Mouse (Mus musculus): ENCODE data around the gene Gm17606. TPM values are rescaled to one million over a fixed set of nuclear protein-coding genes. Genes with fewer than 3 reads are reported as not detected.
A peak's percentile ranks its signal among the peaks of the same experiment; 100 is the strongest.

The Gm17606 gene
- polyA plus RNA-seq, 1 experiment from 2014 or later, result not detected

- H3K4me3 ChIP-seq (ENCODE audit: low read length), result no peak overlapping the region
- 75% methylated on average over 4 of the region's 4 CpGs for WGBS
- no peaks in the 10 kb centered on the region for H3K9me3 ChIP-seq (ENCODE audit: control insufficient read depth, low read length)
- H3K36me3 ChIP-seq (ENCODE audit: control insufficient read depth, insufficient read depth, low read length), result peaks cover 30% of the 10 kb centered on the region
- H3K4me2 ChIP-seq (ENCODE audit: low read length), result no peak overlapping the region
- no peaks in the 10 kb centered on the region for H3K4me1 ChIP-seq (ENCODE audit: control insufficient read depth, insufficient read depth, low read depth, low read length)
- H3K27me3 ChIP-seq (replicated peaks; ENCODE audit: control insufficient read depth, insufficient read depth, low read length), result no peaks in the 10 kb centered on the region
- no peak overlapping the region for H3K27ac ChIP-seq (ENCODE audit: low read depth, low read length)
- ATAC-seq, result no peak; the same call in 1 of the 2 replicates
- H3K9ac ChIP-seq (ENCODE audit: low read depth, low read length), result no peak overlapping the region
Observed at GRCm38 (mm10) chr14:54669381-54669780, 28.6 kb downstream of the Gm17606 start.

DNA sequence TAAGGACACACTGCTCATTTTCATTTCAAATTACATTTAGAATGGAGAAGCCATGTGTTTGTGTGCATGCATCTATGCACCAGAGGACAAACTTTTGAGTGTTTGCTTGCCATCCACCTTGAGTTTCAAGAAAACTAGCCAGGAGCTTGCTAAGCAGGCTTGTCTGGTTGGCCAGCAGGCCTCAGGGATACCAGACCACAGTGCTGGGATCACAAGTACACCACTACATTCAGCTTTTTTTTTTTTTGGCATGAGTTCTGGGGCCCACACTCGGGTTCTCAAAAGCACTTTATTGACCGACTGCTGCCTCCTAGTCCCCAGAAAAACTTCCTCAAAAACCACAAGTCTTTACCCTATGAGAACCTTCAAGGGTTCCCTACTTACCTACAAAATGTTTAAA, 33.6 kb downstream of the Gm17606 start:
- H3K27ac ChIP-seq (ENCODE audit: low read depth, low read length), result no peak overlapping the region
- no peaks in the 10 kb centered on the region for H3K9me3 ChIP-seq (ENCODE audit: control insufficient read depth, low read length)
- no peak for ATAC-seq
- H3K4me1 ChIP-seq (ENCODE audit: control insufficient read depth, insufficient read depth, low read depth, low read length), result no peaks in the 10 kb centered on the region
- peaks cover 31% of the 10 kb centered on the region for H3K36me3 ChIP-seq (ENCODE audit: control insufficient read depth, insufficient read depth, low read length)
- no peak overlapping the region for H3K4me3 ChIP-seq (ENCODE audit: low read length)
- no peak overlapping the region for H3K9ac ChIP-seq (ENCODE audit: low read depth, low read length)
- WGBS, result 70% methylated on average over 2 of the region's 2 CpGs
- H3K27me3 ChIP-seq (replicated peaks; ENCODE audit: control insufficient read depth, insufficient read depth, low read length), result no peaks in the 10 kb centered on the region
- H3K4me2 ChIP-seq (ENCODE audit: low read length), result no peak overlapping the region

GRCm38 (mm10) chr14:54676290-54676689, 35.5 kb downstream of the Gm17606 start:
- H3K4me3 ChIP-seq (ENCODE audit: low read length), result no peak overlapping the region
- H3K9ac ChIP-seq (ENCODE audit: low read depth, low read length), result no peak overlapping the region
- H3K9me3 ChIP-seq (ENCODE audit: control insufficient read depth, low read length), result no peaks in the 10 kb centered on the region
- no peaks in the 10 kb centered on the region for H3K27me3 ChIP-seq (replicated peaks; ENCODE audit: control insufficient read depth, insufficient read depth, low read length)
- H3K27ac ChIP-seq (ENCODE audit: low read depth, low read length), result no peak overlapping the region
- peaks cover 31% of the 10 kb centered on the region for H3K36me3 ChIP-seq (ENCODE audit: control insufficient read depth, insufficient read depth, low read length)
- WGBS, result 90% methylated on average over 5 of the region's 5 CpGs
- no peak for ATAC-seq
- H3K4me1 ChIP-seq (ENCODE audit: control insufficient read depth, insufficient read depth, low read depth, low read length), result no peaks in the 10 kb centered on the region
- no peak overlapping the region for H3K4me2 ChIP-seq (ENCODE audit: low read length)

GRCm38 (mm10) chr14:54678657-54679304, 38.0 kb downstream of the Gm17606 start:
- Histone ChIP-seq H3K4me2 (ENCODE audit: low read length) (no peak overlapping the region), H3K4me1 (ENCODE audit: control insufficient read depth, insufficient read depth, low read depth, low read length) (peaks cover 5% of the 10 kb centered on the region; the same call in 1 of the 2 replicates), H3K36me3 (ENCODE audit: control insufficient read depth, insufficient read depth, low read length) (peaks cover 25% of the 10 kb centered on the region), H3K9me3 (ENCODE audit: control insufficient read depth, low read length) (no peaks in the 10 kb centered on the region), H3K4me3 (ENCODE audit: low read length) (no peak overlapping the region), H3K27ac (ENCODE audit: low read depth, low read length) (no peak overlapping the region), H3K27me3 (replicated peaks; ENCODE audit: control insufficient read depth, insufficient read depth, low read length) (no peaks in the 10 kb centered on the region), H3K9ac (ENCODE audit: low read depth, low read length) (no peak overlapping the region)
- 80% methylated on average over 16 of the region's 16 CpGs for WGBS
- no peak for ATAC-seq

GRCm38 (mm10) chr14:54682396-54682795, 41.6 kb downstream of the Gm17606 start:
- Histone ChIP-seq H3K9ac (ENCODE audit: low read depth, low read length) (no peak overlapping the region), H3K4me1 (ENCODE audit: control insufficient read depth, insufficient read depth, low read depth, low read length) (peaks cover 14% of the 10 kb centered on the region), H3K27ac (ENCODE audit: low read depth, low read length) (no peak overlapping the region), H3K4me2 (ENCODE audit: low read length) (no peak overlapping the region), H3K27me3 (replicated peaks; ENCODE audit: control insufficient read depth, insufficient read depth, low read length) (no peaks in the 10 kb centered on the region), H3K36me3 (ENCODE audit: control insufficient read depth, insufficient read depth, low read length) (peaks cover 13% of the 10 kb centered on the region), H3K9me3 (ENCODE audit: control insufficient read depth, low read length) (no peaks in the 10 kb centered on the region), H3K4me3 (ENCODE audit: low read length) (no peak overlapping the region)
- ATAC-seq, result no peak
- WGBS, result 96% methylated on average over 3 of the region's 3 CpGs

- no peak for ATAC-seq
- H3K9me3 ChIP-seq (ENCODE audit: control insufficient read depth, low read length), result no peaks in the 10 kb centered on the region
- peaks cover 27% of the 10 kb centered on the region for H3K4me1 ChIP-seq (ENCODE audit: control insufficient read depth, insufficient read depth, low read depth, low read length)
- no peaks in the 10 kb centered on the region for H3K27me3 ChIP-seq (replicated peaks; ENCODE audit: control insufficient read depth, insufficient read depth, low read length)
- H3K27ac ChIP-seq (ENCODE audit: low read depth, low read length), result no peak overlapping the region
- 0 out of 2 replicates have a peak, but pooled peaks cover 4% of the 10 kb centered on the region for H3K36me3 ChIP-seq (ENCODE audit: control insufficient read depth, insufficient read depth, low read length)
- WGBS, result 15% methylated on average over 8 of the region's 8 CpGs
- H3K9ac ChIP-seq (ENCODE audit: low read depth, low read length), result peak overlapping the region; percentile 97
- peak overlapping the region; percentile 66 for H3K4me2 ChIP-seq (ENCODE audit: low read length)
- peak overlapping the region; percentile 87 for H3K4me3 ChIP-seq (ENCODE audit: low read length)
Observed at GRCm38 (mm10) chr14:54685471-54685870, 44.7 kb downstream of the Gm17606 start.

DNA sequence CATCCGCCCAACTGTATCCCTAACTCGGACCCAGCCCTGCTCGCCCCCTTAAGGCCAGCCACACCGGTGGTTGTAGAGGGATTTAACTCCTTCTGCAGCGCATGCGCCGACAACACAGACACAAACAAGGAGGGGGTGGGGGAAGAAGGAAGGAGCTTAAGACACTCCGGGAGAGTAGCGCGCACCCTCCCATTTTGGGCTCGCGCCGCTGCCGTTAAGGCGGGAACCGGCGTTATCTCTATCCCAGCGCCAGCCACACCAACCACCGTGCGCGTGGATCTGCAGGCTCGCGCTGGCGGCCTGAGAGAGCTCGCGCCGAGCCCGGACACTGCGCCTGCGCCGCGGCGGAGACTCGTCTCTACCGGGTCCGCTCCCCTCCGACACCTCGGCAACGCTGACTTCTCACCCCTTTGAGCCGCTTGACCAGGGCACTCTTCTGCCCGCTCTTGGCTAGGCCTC, 45.3 kb downstream of the Gm17606 start, which contains the start of gene 1700123O20Rik:
TSS of gene 1700123O20Rik (plus strand) at position 154 of the 459 bp plus-strand sequence.
- WGBS, result under 1% methylated on average over 41 of the region's 41 CpGs
- Histone ChIP-seq H3K4me2 (ENCODE audit: low read length) (peak within 1 kb of the TSS; percentile 66), H3K9me3 (ENCODE audit: control insufficient read depth, low read length) (no peaks in the 10 kb centered on the region), H3K4me1 (ENCODE audit: control insufficient read depth, insufficient read depth, low read depth, low read length) (peaks cover 27% of the 10 kb centered on the region), H3K27me3 (replicated peaks; ENCODE audit: control insufficient read depth, insufficient read depth, low read length) (no peaks in the 10 kb centered on the region), H3K9ac (ENCODE audit: low read depth, low read length) (peak within 1 kb of the TSS; percentile 97), H3K36me3 (ENCODE audit: control insufficient read depth, insufficient read depth, low read length) (0 out of 2 replicates have a peak, but pooled peaks cover 4% of the 10 kb centered on the region), H3K27ac (ENCODE audit: low read depth, low read length) (peak within 1 kb of the TSS; percentile 97), H3K4me3 (ENCODE audit: low read length) (peak within 1 kb of the TSS; percentile 87)
- peak; percentile 77 for ATAC-seq

DNA sequence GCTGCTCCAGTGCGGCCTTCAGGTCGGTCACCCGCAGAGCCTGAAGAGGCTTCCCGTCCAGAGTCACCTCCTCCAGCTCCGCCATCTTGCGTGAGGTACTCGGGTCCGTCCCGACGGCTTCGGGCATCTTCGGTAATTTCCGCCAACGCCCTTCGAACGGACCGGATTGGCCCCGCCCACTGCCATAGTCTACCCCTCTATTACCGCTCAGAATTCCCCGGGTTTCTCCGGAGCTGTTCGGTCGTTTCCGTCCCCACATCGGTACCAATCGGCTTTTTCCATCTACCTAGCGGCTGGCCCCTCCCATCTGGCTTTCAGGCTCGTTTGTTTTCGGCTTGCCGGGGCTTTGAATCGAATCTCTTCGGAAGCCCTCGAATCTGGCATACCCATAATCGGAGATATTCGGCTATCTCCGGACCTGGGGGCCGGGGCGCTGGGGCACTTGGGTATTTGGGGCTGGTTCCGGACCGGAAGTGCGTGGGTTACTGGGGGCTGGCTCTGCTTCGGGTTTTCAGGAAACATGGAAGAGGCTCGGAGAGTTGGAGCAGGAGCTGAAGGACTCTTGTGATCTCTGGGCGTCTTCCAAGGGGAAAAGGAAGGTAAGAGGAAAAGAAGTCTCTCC, 45.9 kb downstream of the Gm17606 start, which contains the start of gene Acin1:
TSS of gene Acin1 (minus strand) at position 410 of the 622 bp plus-strand sequence.
- H3K4me1 ChIP-seq (ENCODE audit: control insufficient read depth, insufficient read depth, low read depth, low read length), result peaks cover 27% of the 10 kb centered on the region
- 0 out of 2 replicates have a peak, but pooled peaks cover 4% of the 10 kb centered on the region for H3K36me3 ChIP-seq (ENCODE audit: control insufficient read depth, insufficient read depth, low read length)
- peak within 1 kb of the TSS; percentile 97 for H3K9ac ChIP-seq (ENCODE audit: low read depth, low read length)
- H3K9me3 ChIP-seq (ENCODE audit: control insufficient read depth, low read length), result no peaks in the 10 kb centered on the region
- no peaks in the 10 kb centered on the region for H3K27me3 ChIP-seq (replicated peaks; ENCODE audit: control insufficient read depth, insufficient read depth, low read length)
- peak within 1 kb of the TSS; percentile 97 for H3K27ac ChIP-seq (ENCODE audit: low read depth, low read length)
- WGBS, result under 1% methylated on average over 43 of the region's 44 CpGs
- peak within 1 kb of the TSS; percentile 87 for H3K4me3 ChIP-seq (ENCODE audit: low read length)
- peak; percentile 98 for ATAC-seq
- peak within 1 kb of the TSS; percentile 66 for H3K4me2 ChIP-seq (ENCODE audit: low read length)

DNA sequence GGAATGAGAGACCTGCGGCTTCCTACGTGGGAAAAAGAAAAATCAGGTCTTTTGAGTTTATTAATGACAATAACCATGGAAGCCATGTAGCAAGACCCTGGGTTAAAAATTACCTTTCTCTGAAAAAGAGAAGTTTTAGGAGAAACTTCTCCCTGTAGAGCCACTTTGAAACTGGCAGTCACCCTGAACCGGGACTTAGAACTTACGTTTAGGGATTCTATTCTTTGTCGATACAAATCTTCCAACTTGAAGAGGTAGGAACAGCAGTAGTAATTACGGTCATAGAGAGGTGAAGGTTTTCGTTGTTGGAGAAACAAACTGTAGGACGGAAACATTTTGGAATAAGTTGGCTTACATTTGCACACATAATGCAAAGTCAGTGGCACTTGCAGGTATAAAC, 46.5 kb downstream of the Gm17606 start:
- no peak for ATAC-seq
- 8% methylated on average over 8 of the region's 8 CpGs for WGBS
- Histone ChIP-seq H3K9ac (ENCODE audit: low read depth, low read length) (peak overlapping the region; percentile 58), H3K36me3 (ENCODE audit: control insufficient read depth, insufficient read depth, low read length) (0 out of 2 replicates have a peak, but pooled peaks cover 4% of the 10 kb centered on the region), H3K27ac (ENCODE audit: low read depth, low read length) (peak overlapping the region; percentile 13; the same call in 1 of the 2 replicates), H3K4me2 (ENCODE audit: low read length) (peak overlapping the region; percentile 59), H3K4me3 (ENCODE audit: low read length) (peak overlapping the region; percentile 87), H3K4me1 (ENCODE audit: control insufficient read depth, insufficient read depth, low read depth, low read length) (peaks cover 27% of the 10 kb centered on the region), H3K27me3 (replicated peaks; ENCODE audit: control insufficient read depth, insufficient read depth, low read length) (no peaks in the 10 kb centered on the region), H3K9me3 (ENCODE audit: control insufficient read depth, low read length) (no peaks in the 10 kb centered on the region)

All from hindbrain, embryonic 16.5 days (tissue).